Mouse (Mus musculus): ENCODE measurements at regions not wholly inside any gene's neighbourhood (a gene's known extent, or its start where the extent isn't known, plus 50 kb on each side); places are given as distances from the start of the nearest gene placed in this dataset.
"Not testable (repeated sequence)": the region's sequence is repeated elsewhere in the genome, so short reads cannot be mapped to it uniquely, and the experiment has no call there.

DNA sequence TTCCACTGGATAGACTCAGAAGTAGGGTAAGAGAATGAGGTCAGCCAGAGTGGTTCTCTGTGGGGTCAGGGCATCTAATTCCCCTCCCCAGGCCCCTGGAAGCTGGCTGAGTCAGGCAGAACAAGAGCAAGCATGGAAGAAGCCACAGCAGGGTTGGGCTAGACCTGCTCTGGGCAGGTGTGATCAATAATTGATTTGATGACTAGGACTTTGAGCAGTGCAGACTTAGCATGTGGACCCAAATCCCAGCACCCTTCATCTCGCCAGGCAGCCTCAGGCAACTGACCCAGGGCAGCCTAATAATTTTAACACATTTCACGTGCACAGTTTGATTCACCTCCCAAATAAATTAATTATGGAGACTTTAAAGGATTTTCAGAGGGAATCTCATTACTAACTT, 67.2 kb downstream of the Qdpr start:
- no peak for DNase-seq
- intact Hi-C loops (cut with DNase I), result no loop called here

DNA sequence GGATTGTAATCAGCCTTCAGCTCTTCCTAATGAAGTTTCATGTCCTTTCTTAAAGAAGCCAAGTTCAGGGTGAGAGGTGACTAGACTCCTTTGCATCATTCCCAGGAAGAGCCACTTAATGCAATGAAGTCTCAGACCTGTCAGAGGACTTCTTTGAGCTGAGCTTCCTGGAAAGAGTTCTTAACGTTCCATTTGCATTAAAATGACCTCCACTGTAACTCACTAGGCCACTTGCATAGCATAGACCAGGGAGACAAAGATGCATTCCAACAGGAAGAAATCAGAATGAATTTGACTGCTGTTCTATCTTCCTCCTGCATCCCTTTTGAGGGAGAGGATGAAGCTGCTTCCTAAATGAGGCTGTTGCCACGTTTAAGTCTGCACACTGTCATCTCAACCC, 71.5 kb downstream of the Qdpr start:
- intact Hi-C loops (cut with DNase I), result no loop called here
- no peak for DNase-seq

- intact Hi-C loops (cut with DNase I), result no loop called here
Observed at GRCm38 (mm10) chr5:45373069-45373468, 77.0 kb downstream of the Qdpr start.

DNA sequence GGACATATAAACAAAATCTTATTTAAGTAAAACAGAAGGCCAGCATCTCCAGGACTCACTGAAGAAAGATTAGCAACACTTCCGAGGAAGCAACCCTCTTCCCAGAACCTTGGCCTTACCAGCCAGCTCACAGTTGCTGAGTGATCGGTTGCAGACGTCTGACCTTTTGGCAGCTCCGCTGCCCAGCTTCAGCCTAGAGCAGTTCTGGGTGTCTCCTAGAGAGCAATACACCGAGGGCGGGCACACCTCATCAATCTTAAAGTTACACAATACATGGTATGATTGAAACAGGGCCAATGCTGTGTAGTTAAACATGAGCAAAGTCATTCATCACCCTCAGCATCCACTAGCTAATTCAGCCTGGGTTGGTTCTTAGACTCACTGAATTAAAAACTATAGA, 81.6 kb downstream of the Qdpr start:
- DNase-seq, result no peak
- intact Hi-C loops (cut with DNase I), result no loop called here

More at GRCm38 (mm10) chr5:45373069-45373468, 77.0 kb downstream of the Qdpr start:
- no peak for DNase-seq

- intact Hi-C loops (cut with DNase I), result no loop called here
- DNase-seq, result no peak
Observed at GRCm38 (mm10) chr5:45360189-45360588, 89.8 kb downstream of the Qdpr start.

DNA sequence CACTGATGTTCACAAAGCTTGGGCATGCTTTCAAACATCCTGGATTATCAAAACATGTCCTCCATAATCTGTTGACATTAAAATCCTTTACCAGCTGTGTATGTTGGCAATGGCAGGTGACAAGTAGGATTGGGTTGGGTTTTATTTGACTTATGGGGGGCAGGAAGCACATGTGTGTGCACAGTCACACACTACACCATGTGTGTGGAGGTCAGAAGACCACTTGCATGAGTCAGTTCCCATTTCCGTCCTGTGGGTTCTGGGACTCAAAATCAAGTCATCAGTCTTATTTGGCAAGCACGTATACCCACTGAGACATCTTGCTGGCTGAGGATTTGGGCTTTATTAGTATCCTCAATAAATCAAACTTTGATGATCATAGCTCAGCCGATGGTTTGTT, 109.6 kb downstream of the Qdpr start:
- no peak for DNase-seq
- intact Hi-C loops (cut with DNase I), result no loop called here

DNA sequence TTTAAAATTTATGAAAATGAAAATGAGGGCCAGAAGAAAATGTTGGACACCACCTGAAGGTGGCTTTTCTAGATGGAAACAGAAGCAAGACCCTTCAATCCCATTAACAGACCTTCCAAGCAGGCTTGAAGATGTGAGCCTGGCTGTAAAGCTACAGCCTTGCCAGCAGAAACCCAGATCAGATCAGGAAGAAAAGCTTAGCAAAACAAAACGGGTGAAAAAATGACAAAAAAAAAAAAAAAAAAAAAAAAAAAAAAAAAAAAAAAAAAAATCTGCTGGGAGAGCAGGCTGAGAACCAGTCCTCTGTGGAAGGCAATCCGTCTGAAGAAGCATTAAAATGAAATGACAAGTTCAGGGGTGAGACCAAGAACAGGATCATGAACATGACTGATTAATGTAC, 113.2 kb downstream of the Qdpr start:
- intact Hi-C loops (cut with DNase I), result no loop called here

DNA sequence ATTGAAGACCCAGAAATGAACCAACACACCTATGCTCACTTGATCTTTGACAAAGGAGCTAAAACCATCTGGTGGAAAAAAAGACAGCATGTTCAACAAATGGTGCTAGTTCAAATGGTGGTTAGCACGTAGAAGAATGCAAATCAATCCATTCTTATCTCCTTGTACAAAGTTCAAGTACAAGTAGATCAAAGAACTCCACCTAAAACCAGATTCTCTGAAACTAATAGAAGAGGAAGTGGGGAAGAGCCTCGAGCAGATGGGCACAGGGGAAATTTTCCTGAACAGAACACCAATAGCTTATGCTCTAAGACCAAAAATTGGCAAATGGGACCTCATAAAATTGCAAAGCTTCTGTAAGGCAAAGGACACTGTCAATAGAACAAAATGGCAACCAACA, 125.6 kb downstream of the Qdpr start:
- DNase-seq; intact Hi-C loops (cut with DNase I): not testable (repeated sequence)

More for the DNA sequence above, 113.2 kb downstream of the Qdpr start:
- DNase-seq, result no peak

- intact Hi-C loops (cut with DNase I), result no loop called here
- DNase-seq, result no peak
Observed at GRCm38 (mm10) chr5:45323500-45323899, 126.5 kb downstream of the Qdpr start.

GRCm38 (mm10) chr5:45318026-45318425, 132.0 kb downstream of the Qdpr start:
- intact Hi-C loops (cut with DNase I), result no loop called here

GRCm38 (mm10) chr5:45301120-45301519, 148.9 kb downstream of the Qdpr start:
- DNase-seq, result no peak
- intact Hi-C loops (cut with DNase I), result no loop called here

More at GRCm38 (mm10) chr5:45318026-45318425, 132.0 kb downstream of the Qdpr start:
- DNase-seq, result no peak

- no peak for DNase-seq
- intact Hi-C loops (cut with DNase I), result no loop called here
Observed at GRCm38 (mm10) chr5:45298872-45299271, 151.2 kb downstream of the Qdpr start.

- intact Hi-C loops (cut with DNase I), result no loop called here
- no peak for DNase-seq
Observed at GRCm38 (mm10) chr5:45295134-45295533, 154.9 kb downstream of the Qdpr start.

- peak; percentile 15 for DNase-seq
- intact Hi-C loops (cut with DNase I), result no loop called here
Observed at GRCm38 (mm10) chr5:45292833-45293546, 157.0 kb downstream of the Qdpr start.

DNA sequence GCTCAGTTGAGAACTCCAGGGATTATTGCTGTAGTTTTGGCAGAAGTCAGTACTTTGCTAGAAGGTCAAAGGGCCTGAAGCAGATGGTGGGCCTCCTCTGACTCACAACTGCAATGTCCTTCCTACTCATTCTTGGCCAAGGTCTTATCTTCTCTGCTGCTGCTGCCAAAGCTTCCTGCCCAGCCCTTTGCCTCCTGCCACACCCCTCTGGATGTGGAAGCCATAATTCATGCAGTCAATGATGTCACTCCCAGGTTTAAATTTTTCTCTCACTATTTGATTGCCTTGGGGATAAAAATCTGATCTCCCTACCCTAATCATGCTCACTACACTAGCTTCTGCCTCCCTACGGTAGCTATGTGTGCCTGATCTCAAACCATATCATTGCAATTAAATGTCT, 157.7 kb downstream of the Qdpr start:
- intact Hi-C loops (cut with DNase I), result no loop called here
- no peak for DNase-seq

GRCm38 (mm10) chr5:45291752-45292151, 158.3 kb downstream of the Qdpr start:
- intact Hi-C loops (cut with DNase I), result no loop called here
- DNase-seq, result no peak

DNA sequence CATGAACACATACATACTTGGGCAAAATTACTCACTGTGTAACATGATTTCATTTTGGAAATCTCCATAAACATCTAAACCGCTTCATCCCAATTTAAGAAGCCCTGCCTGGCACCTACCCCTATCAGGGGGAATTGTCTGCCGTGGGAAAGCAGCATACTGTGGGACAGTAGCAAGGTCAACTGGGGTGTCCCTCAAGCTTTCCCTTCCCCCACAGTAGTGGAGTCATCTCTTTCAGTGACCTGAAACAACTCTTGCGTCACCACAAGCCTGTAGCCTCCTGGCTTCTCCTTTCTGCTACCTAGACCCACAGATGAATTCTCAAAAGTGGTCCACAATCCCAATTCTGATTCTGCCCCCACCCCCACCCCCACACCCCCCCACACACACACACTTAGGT, 158.8 kb downstream of the Qdpr start:
- intact Hi-C loops (cut with DNase I), result no loop called here
- no peak for DNase-seq

DNA sequence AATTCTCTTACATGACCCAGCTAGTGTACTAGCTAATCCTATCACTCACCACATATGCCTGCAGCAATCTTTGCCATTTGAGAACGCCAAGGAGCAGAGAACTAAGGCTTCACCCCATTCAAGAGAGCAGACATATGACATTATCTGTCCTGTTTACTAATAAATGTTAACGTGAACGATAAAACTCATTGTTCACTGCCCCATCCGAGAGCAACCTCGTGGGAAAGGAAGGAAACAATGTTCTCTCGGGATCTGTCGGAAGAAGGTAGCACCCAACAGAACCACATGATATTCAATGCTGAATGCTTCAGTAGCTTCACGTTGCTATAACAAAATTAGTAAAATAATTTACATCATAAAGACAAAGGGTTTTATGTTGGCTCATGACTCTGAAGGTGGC, 163.6 kb downstream of the Qdpr start:
- DNase-seq, result no peak
- intact Hi-C loops (cut with DNase I), result loop anchor here (10.0 kb wide), 1 partner anchor 118 kb away; no protein-coding TSS in a partner anchor

- intact Hi-C loops (cut with DNase I), result loop anchor here (10.0 kb wide), 1 partner anchor 120 kb away; no protein-coding TSS in a partner anchor
- DNase-seq, result no peak
Observed at GRCm38 (mm10) chr5:45284680-45285079, 165.4 kb downstream of the Qdpr start.

GRCm38 (mm10) chr5:45283908-45284415, 166.1 kb downstream of the Qdpr start:
- no peak for DNase-seq
- intact Hi-C loops (cut with DNase I), result loop anchor here (10.0 kb wide), 1 partner anchor 121 kb away; no protein-coding TSS in a partner anchor

DNA sequence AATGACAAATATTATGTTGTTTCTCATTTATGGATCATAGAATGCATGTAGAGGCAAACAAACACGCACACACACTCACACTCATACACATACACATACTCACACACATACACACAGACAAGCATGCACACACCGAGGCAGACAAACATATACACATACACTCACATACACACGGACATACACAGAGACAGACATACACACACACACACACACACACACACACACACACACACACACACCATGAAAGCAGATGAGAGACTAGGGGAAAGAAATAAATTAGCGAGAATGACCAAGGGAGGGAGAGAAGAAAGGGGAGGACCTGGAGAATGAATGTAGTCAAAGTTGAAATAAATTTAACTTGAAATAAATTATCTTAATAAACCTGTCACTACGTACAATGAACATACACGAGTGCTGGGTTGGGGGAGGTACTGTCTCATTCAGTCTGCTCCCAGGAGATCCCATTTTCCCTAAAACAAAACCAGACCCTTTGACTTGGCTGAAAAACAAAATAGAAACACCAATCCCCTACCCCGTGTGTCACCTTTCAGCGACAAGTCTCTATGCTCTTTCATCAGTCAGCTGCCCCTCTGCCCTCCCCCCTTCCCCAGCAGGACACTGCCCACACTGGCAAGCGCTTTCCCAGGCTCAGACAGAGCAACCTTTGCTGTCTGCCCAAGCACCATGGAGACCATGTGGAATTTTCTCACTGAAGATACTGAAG, 167.7 kb downstream of the Qdpr start:
- intact Hi-C loops (cut with DNase I), result loop anchor here (10.0 kb wide), 1 partner anchor 122 kb away; no protein-coding TSS in a partner anchor
- peak; percentile 40 for DNase-seq

- intact Hi-C loops (cut with DNase I), result loop anchor here (2.0 to 10.0 kb wide), 3 partner anchors 81 to 976 kb away; no protein-coding TSS in a partner anchor
Observed at GRCm38 (mm10) chr5:45278571-45278970, 171.5 kb downstream of the Qdpr start.

More at GRCm38 (mm10) chr5:45278571-45278970, 171.5 kb downstream of the Qdpr start:
- DNase-seq, result peak; percentile 84
